Mouse (Mus musculus) bone marrow macrophage, adult 2 months (primary cell): Measurements from ENCODE around the gene Cldn10. TPM values are rescaled to one million over a fixed set of nuclear protein-coding genes. Genes with fewer than 3 reads are reported as not detected.
"Not testable (repeated sequence)": the region's sequence is repeated elsewhere in the genome, so short reads cannot be mapped to it uniquely, and the experiment has no call there.

Source experiments
- H3K27ac ChIP-seq: 2 replicates; pipeline ENCODE4 v1.5.1; 2012; ENCODE audit warnings: low read depth, low read length; ENCODE audit not compliant: insufficient read depth
- H3K4me1 ChIP-seq: 2 replicates; pipeline ENCODE4 v1.6.1; 2012; ENCODE audit warnings: low read length; ENCODE audit not compliant: control insufficient read depth, insufficient read depth
- H3K4me3 ChIP-seq: 2 replicates; pipeline ENCODE4 v1.5.1; 2012; ENCODE audit warnings: mild to moderate bottlenecking, low read length, moderate library complexity; ENCODE audit not compliant: insufficient read depth
- CTCF ChIP-seq: IDR thresholded peaks from 2 replicates; pipeline ENCODE4 v1.5.1; 2012; ENCODE audit warnings: low read depth, mild to moderate bottlenecking, low read length, moderate library complexity
- POLR2A ChIP-seq: IDR thresholded peaks from 2 replicates; pipeline ENCODE4 v1.6.1; 2012; ENCODE audit warnings: mild to moderate bottlenecking, low read depth, low read length, borderline replicate concordance
- polyA plus RNA-seq: library from polyadenylated mRNA; stranded (reverse); fragments of >200 nt; gene quantifications from 2 replicates; pipeline ENCODE4 v1.2.4, GENCODE M21; 2012; ENCODE audit not compliant: missing spikeins, insufficient read depth, insufficient read length

The Cldn10 gene
- polyA plus RNA-seq, result not detected in 2 replicates

GRCm38 (mm10) chr14:118787621-118788020 lies at the start of gene Cldn10:
Cldn10 (plus strand) TSS chr14:118787908.
- no peak within 1 kb of the TSS for H3K27ac ChIP-seq
- 0 out of 2 replicates have a peak, but pooled peaks cover 3% of the 10 kb centered on the region for H3K4me1 ChIP-seq
- no peak within 1 kb of the TSS for H3K4me3 ChIP-seq
- TF ChIP-seq CTCF, result no peak

- Histone ChIP-seq H3K27ac (no peak overlapping the region), H3K4me3 (no peak overlapping the region), H3K4me1 (no peaks in the 10 kb centered on the region)
- TF ChIP-seq POLR2A (no peak), CTCF (no peak)
These were observed 45.9 kb upstream of the Cldn10 start for GRCm38 (mm10) chr14:118741780-118742179.

- no peak for TF ChIP-seq POLR2A
- TF ChIP-seq CTCF, result no peak
- Histone ChIP-seq H3K27ac (no peak overlapping the region), H3K4me3 (no peak overlapping the region), H3K4me1 (no peaks in the 10 kb centered on the region)
These were observed 44.8 kb upstream of the Cldn10 start for GRCm38 (mm10) chr14:118742862-118743261.

- peaks cover 8% of the 10 kb centered on the region for H3K4me1 ChIP-seq
- TF ChIP-seq CTCF, result no peak
- TF ChIP-seq POLR2A, result no peak
- no peak overlapping the region for H3K27ac ChIP-seq
- H3K4me3 ChIP-seq, result no peak overlapping the region
These were observed 38.6 kb upstream of the Cldn10 start for GRCm38 (mm10) chr14:118749068-118749467.

GRCm38 (mm10) chr14:118749715-118750114 lies 38.0 kb upstream of the Cldn10 start:
- TF ChIP-seq CTCF, result no peak
- no peak for TF ChIP-seq POLR2A
- H3K4me1 ChIP-seq, result peaks cover 8% of the 10 kb centered on the region
- no peak overlapping the region for H3K27ac ChIP-seq
- H3K4me3 ChIP-seq, result no peak overlapping the region

- Histone ChIP-seq H3K27ac (no peak overlapping the region), H3K4me1 (peaks cover 8% of the 10 kb centered on the region), H3K4me3 (no peak overlapping the region)
- no peak for TF ChIP-seq POLR2A
- TF ChIP-seq CTCF, result no peak
These were observed 37.1 kb upstream of the Cldn10 start for GRCm38 (mm10) chr14:118750505-118751192.

GRCm38 (mm10) chr14:118751193-118751753 lies 36.4 kb upstream of the Cldn10 start:
- no peak for TF ChIP-seq CTCF
- TF ChIP-seq POLR2A, result no peak
- no peak overlapping the region for H3K27ac ChIP-seq
- H3K4me3 ChIP-seq, result no peak overlapping the region

GRCm38 (mm10) chr14:118756015-118756414 lies 31.7 kb upstream of the Cldn10 start:
- TF ChIP-seq CTCF (no peak), POLR2A (no peak)
- Histone ChIP-seq H3K4me3 (no peak overlapping the region), H3K27ac (no peak overlapping the region), H3K4me1 (peaks cover 4% of the 10 kb centered on the region)

More at GRCm38 (mm10) chr14:118751193-118751753, 36.4 kb upstream of the Cldn10 start:
- H3K4me1 ChIP-seq, result peaks cover 9% of the 10 kb centered on the region

GRCm38 (mm10) chr14:118756566-118756965 lies 31.1 kb upstream of the Cldn10 start:
- TF ChIP-seq CTCF (no peak), POLR2A (no peak)
- Histone ChIP-seq H3K27ac (no peak overlapping the region), H3K4me1 (peaks cover 2% of the 10 kb centered on the region; the same call in 1 of the 2 replicates), H3K4me3 (no peak overlapping the region)

GRCm38 (mm10) chr14:118763362-118763761 lies 24.3 kb upstream of the Cldn10 start:
- H3K4me3 ChIP-seq, H3K27ac ChIP-seq, H3K4me1 ChIP-seq: not testable (repeated sequence)
